Mouse (Mus musculus) kidney, postnatal 36 days (tissue): ENCODE data around the gene Ier5.

ENCODE experiments used
- DNase-seq, 2 experiments: peaks; one replicate each; pipeline ENCODE4 v3.0.0; 2021 to 2022; ENCODE audit warnings: mixed read lengths in 2 of 2

Gene Ier5

GRCm38 (mm10) chr1:155075856-155076255, 23.6 kb downstream of the Ier5 start:
- no peak for DNase-seq

GRCm38 (mm10) chr1:155074856-155075255, 24.6 kb downstream of the Ier5 start:
- DNase-seq: peak in 1 of 2 experiments; percentile 43

DNA sequence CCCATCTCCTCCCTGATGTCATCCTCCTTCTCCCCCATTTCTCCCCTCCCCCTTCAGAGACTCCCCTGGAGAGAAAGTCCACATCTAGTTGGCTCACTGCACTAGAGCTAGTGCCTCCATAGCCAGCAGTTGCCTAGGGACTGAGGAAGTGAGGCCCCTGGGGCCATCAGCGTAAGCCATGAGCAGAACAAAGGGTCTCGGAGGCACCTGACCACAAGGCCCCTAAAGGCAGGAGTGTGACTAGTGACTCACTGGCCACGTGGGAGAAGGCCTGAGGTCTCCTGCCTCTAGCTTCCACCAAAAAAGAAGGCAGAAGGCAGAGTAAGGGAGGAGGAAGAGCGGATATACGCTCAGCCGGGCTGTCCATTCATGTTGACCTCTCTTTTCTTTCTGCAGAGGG, 25.5 kb downstream of the Ier5 start:
- DNase-seq: no peak

GRCm38 (mm10) chr1:155073133-155073532, 26.3 kb downstream of the Ier5 start:
- DNase-seq: no peak

- DNase-seq: peak in 1 of 2 experiments; percentile 34
These were observed 28.1 kb downstream of the Ier5 start for GRCm38 (mm10) chr1:155071287-155071876.

DNA sequence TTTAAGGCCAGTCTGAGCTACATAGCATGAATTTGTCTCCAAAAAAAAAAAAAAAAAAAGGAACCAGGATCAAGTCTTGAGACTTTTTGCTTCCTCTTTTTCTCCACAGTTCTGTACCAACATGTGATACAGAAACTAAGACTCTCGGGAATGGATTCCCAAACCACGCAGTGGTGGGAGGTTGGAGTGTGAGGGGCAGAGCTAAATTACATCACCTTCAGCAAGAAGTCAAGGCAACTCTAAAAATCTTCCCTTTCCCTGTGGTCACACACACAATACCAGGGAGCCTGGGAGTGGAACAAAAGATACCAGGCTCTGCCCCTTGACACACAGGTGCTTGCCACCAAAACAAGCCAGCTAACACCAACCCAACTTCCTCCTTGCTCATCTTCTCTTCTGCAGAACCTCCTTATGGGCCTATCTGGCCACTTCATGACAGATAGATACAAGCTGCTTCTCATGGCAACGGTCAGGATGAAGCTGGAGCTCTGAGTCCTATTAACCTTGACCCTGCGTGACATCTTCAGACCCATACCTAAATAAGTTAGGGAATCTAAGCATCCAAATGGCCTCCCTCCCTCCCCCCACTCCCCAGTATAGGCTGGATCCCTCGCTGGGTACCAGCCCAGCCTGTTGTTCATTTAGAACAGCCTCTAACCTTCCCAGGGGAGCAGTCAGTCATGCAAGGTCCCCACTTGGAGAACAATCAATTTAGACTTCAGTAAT, 28.7 kb downstream of the Ier5 start:
- no peak for DNase-seq

DNA sequence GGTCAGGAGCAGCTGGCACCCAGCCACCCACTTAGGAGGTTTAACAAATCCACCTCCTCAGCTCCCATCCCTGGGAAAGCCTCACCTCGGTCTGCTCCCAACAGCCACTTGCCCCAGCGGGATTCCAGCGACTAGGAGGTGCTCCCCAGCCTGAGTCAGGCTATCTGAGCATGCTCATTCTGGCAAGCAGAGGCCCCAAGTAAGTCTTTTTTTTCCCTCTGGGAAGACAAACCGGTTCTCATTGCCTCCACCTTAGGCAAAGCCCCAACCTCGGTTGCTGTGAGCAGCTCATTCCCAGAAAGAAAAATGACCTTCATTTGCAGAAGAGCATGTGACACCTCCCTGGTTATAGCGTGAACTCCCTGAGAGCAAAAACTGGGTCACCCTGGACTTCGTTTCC, 29.7 kb downstream of the Ier5 start:
- peak; percentile 39 for DNase-seq

GRCm38 (mm10) chr1:155066196-155066595, 33.2 kb downstream of the Ier5 start:
- no peak for DNase-seq

DNA sequence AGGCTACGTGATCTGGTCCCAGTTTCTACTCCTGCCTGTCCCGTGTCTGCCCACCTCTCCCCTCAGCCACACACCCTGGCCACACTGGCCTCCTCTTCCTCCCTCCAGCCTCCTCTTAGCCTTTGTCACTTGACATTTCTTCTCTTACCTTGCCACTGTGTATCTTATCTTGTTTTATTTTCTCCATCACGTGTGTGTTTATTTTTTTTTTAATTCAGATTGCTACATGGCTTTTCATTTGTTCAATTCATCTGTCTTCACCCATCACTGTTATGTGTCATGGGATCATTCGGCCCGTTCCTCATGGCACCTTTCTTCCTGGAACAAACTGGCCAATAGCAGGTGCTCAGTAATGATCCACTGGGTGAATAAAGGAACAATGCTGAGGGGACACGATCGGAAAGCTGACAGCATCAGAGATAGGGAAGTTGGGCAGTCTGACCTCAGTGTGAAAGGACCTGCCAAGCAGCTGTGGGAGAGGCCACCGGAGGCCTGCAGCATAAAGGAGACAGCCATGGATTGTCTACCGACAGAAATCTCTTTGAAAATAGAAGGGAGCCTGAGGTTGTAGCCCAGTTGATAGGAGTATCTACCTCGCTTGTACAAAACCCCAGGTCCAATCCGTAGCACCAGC, 34.3 kb downstream of the Ier5 start:
- no peak for DNase-seq

- no peak for DNase-seq
These were observed 34.8 kb downstream of the Ier5 start for GRCm38 (mm10) chr1:155064649-155065048.

DNA sequence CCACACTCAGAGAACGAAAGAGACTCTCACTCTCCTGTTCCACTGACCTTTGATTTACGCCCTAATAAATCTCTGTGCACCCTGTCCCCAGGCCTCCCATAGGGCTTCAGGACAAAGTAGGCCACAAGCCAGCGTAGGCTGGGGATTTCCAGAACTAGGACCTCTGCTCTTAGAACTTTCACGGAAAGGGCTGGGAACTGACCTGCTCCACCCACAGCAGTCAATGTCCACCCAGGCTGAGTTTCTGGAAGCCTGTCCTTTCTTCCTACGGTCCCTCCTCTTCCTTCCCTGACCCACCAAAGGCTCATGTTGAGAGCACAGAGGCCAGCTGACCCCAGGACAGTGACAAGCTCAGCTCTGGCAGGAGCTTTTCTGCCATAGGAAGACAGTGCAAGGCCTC, 35.3 kb downstream of the Ier5 start:
- peak; percentile 85 to 93 for DNase-seq

DNA sequence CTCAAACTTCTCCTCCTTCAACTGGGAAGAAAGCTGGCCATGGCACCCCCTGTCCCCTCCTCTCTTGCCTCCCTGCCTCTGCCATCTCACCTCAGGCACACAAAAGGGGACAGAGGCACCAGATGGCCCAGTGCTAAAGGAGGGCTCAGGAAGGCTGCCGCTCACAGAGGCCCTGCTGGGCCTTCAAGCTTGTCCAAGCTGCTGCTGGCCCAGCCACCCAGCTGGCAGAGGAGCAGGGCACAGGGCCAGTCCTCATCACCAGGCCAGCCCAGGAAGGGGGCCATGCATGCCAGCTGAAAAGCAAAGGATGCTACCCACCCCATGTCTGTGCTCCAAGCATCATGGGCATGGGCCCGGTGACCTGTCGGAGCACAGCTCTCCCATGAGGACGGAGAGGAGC, 36.5 kb downstream of the Ier5 start:
- peak in 1 of 2 experiments; percentile 46 for DNase-seq

GRCm38 (mm10) chr1:155062057-155062456, 37.4 kb downstream of the Ier5 start:
- no peak for DNase-seq

DNA sequence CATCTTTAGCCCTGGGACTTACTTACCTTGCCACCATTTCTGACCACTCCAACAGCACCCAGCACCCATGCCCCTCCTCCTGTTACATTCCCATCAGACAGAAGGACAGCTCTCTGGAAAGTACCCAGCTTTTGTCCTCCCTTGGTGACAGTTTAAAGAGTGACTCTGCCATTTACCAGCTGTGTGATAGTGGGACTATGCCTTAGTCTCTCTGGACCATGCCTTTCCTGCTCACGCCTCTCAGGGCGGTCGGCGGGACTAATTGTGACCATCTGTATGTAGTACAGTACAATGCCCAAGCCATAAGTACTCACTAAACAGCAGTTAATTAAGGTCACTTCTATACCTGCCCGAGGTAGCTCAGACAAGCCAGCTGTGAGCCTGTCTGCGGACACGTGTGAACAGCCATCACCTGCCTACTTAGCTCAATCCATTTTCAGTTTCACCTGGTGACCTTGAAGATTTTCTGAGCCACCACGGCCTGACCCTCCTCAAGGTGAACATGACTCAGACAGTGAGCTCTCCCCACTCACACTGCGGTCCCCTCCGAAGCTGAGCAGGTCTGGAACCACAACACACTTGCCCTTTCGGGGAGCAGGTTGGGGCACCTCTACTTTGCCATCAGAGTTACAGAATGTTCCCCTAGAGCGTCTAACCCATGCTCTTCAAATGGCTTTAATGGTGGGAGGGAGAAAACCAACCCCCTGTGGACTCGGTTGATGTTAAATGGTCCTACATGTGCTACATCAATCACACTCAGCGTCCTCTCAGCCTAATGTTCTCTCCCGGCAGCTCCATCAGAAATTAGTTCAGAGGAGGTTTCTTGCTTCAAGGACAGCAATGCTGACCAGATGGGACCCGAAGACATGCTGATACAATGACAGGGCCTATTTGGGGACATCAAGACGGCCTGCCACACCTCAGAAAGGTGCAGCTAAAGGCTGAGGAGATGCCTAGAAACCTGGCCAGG, 38.3 kb downstream of the Ier5 start:
- no peak for DNase-seq

DNA sequence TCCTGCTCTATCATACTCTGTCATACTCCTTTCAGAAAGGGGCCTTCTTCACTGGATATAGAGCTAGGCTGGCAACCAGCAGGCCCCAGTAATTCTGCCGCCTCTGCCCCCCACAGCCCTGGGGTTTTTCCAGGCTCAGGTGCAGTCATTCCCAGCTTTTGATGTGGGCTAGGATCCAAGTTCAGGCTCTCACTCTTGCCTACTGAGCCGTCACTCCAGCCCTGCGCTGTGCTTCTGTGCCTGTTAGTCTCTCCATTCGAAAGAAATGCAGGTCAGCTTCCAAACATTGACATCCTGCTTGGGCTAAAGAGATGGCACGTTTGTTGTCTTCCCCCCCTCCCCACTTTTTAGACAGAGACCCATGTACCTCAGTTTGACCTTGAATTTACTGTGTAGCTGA, 39.2 kb downstream of the Ier5 start:
- DNase-seq: peak; percentile 44 to 54

DNA sequence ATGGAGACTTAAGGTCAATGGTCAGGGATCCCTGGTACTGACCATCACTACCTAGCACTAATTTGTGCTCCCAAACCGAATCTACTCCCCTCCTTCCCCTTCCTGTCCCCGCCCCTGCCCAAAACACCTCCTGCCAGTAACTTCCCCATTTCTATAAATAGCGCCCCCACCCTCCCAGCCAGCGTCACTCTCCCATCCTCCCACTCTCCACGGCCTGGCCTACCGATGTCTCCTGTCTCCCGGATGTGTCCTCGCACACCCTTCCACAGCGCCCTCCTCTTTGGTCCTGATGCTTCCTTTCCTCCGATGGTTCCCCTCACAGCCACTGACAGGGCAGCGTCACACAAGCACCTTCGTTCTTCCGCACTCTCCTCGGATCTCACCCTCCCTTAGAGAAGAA, 39.9 kb downstream of the Ier5 start:
- peak; percentile 74 to 77 for DNase-seq

- DNase-seq: no peak
These were observed 41.1 kb downstream of the Ier5 start for GRCm38 (mm10) chr1:155058099-155059012.

DNA sequence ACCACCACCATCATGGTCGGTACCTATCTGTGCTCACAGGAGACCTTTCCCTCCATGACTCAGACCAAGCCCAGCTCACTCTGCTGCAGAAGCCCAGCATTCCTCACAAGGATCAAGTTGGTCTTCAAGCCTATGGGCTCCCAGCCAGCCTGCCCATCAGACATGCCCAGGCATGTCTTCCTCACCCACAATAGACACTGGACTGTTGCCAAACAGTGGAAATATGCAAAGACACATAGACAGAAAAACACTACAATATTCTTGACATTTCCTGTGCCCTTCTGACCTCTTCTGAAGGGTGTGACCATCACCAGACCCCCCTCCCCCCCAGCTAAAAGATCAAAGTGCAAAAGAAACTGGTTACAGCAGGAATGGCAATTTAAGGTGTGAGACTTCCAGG, 43.3 kb downstream of the Ier5 start:
- no peak for DNase-seq

- DNase-seq: no peak
These were observed 44.4 kb downstream of the Ier5 start for GRCm38 (mm10) chr1:155055041-155055440.

- no peak for DNase-seq
These were observed 45.0 kb downstream of the Ier5 start for GRCm38 (mm10) chr1:155054366-155054965.

GRCm38 (mm10) chr1:155053296-155053695, 46.1 kb downstream of the Ier5 start:
- no peak for DNase-seq
